Mouse (Mus musculus): Measurements from ENCODE around the gene Nsfl1c.
A peak's percentile ranks its signal among the peaks of the same experiment; 100 is the strongest.

Gene Nsfl1c

GRCm38 (mm10) chr2:151543063-151543895, 49.3 kb downstream of the Nsfl1c start:
- peak; percentile 49 to 60 for DNase-seq (ENCODE audit: low spot score in 2 of 2)

- peak in 1 of 2 experiments; percentile 22 for DNase-seq (ENCODE audit: low spot score in 2 of 2)
Observed at GRCm38 (mm10) chr2:151544673-151545072, 50.7 kb downstream of the Nsfl1c start.

DNA sequence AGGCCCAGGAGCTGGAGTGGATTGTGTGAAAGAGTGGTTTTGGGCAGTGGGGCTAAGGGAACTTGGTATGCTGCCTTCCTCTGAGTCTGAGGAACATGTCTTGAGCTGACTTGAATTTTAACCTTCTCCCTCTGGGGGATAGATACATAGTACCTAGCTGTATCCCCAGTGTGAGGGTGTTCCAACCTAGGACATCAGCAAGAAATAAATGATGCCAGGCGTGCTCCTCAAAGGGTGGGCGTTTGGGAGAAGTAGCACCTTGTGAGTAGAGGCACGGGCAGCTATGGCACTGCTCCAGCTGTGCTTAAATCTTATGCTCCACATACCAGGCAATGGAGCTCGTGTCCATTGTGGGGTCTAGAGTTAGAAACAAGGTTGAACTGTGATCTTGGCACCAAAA, 52.6 kb downstream of the Nsfl1c start:
- DNase-seq (ENCODE audit: low spot score in 2 of 2) = no peak

DNA sequence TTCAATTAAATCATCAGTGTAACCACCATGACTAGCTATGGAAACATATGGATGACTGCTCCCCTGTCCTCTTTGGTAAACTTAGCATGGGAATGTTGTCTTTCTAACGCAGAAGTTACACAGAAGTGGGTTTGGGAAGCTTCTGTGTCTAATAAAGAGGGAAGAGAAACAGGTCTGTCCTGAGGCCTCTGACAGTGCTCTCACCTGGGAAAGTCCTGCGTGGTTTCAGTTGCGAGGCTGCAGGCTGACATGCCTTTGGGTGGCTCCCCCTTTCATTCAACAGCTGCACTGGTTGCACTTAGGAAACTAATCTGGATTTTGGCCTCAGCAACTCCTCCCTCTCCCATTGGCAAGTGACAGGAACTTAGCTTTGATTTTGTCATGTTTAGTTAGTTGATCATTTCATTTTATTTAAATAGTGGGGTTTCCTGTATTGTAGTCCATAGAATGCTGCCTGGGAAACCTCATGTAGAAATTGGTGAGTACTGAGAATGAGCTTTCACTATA, 55.7 kb downstream of the Nsfl1c start:
- DNase-seq (ENCODE audit: low spot score in 2 of 2) = no peak

Data from frontal cortex, postnatal 10 days (tissue).